Mouse (Mus musculus): ENCODE results near the gene Olfr1118.

- TF ChIP-seq CTCF (IDR thresholded peaks at IDR 0.05) (no peak), EP300 (IDR thresholded peaks at IDR 0.05) (no peak)
These were observed at the start of gene Olfr1118 for GRCm38 (mm10) chr2:87307281-87307680.

All from lung, postnatal 0 days (tissue).